Mouse (Mus musculus) gonadal fat pad, adult 2 months (tissue): ENCODE data around the gene Hrg. TPM values are rescaled to one million over a fixed set of nuclear protein-coding genes. Genes with fewer than 3 reads are reported as not detected.
"Not testable (repeated sequence)": the region's sequence is repeated elsewhere in the genome, so short reads cannot be mapped to it uniquely, and the experiment has no call there.

Source experiments
- DNase-seq: peaks from one replicate; pipeline ENCODE4 v3.0.0-alpha.2; 2012; ENCODE audit warnings: low read depth
- polyA plus RNA-seq: library from polyadenylated mRNA; depleted of rRNA; stranded (reverse); fragments of >200 nt; gene quantifications from 2 replicates; pipeline ENCODE4 v1.2.3, GENCODE M21; 2012; rRNA removed

Hrg gene
- polyA plus RNA-seq, 1 experiment: not detected

GRCm38 (mm10) chr16:22956085-22956439, 5.2 kb downstream of the Hrg start:
- no peak for DNase-seq

GRCm38 (mm10) chr16:22961073-22961472, 10.2 kb downstream of the Hrg start:
- no peak for DNase-seq

- no peak for DNase-seq
Observed at GRCm38 (mm10) chr16:22962256-22962655, 11.4 kb downstream of the Hrg start.

GRCm38 (mm10) chr16:22963293-22963692, 12.4 kb downstream of the Hrg start:
- no peak for DNase-seq

GRCm38 (mm10) chr16:22967383-22968030, 16.6 kb downstream of the Hrg start:
- no peak for DNase-seq

- DNase-seq: not testable (repeated sequence)
Observed at GRCm38 (mm10) chr16:22996951-22997350, 46.1 kb downstream of the Hrg start.

Other genes starting within 250 kb of the Hrg start
- gene Crygs, start 139.5 kb upstream of the Hrg start, polyA plus RNA-seq: not detected in 2 replicates
- gene Tbccd1, start 93.4 kb upstream of the Hrg start, polyA plus RNA-seq: 18.1 and 19.8 TPM in 2 replicates
- gene Dnajb11, start 93.2 kb upstream of the Hrg start, polyA plus RNA-seq: 21.0 and 35.3 TPM in 2 replicates
- gene Ahsg, start 59.8 kb upstream of the Hrg start, polyA plus RNA-seq: 1.6 and 11.2 TPM in 2 replicates
- gene Fetub, start 32.7 kb upstream of the Hrg start, polyA plus RNA-seq: 10.9 and 13.7 TPM in 2 replicates
- 0.85 and 1.1 TPM in 2 replicates for gene Kng2, start 78.4 kb downstream of the Hrg start, polyA plus RNA-seq
- gene Kng1, start 106.8 kb downstream of the Hrg start, polyA plus RNA-seq: 0.04 and 0.91 TPM in 2 replicates
- gene Eif4a2, start 156.4 kb downstream of the Hrg start, polyA plus RNA-seq: 149 and 173 TPM in 2 replicates
- gene Rfc4, start 176.7 kb downstream of the Hrg start, polyA plus RNA-seq: 0.36 and 1.2 TPM in 2 replicates
- 935 and 1,691 TPM in 2 replicates for gene Adipoq, start 195.5 kb downstream of the Hrg start, polyA plus RNA-seq